Mouse (Mus musculus) right cerebral cortex, postnatal 4 days (tissue): ENCODE measurements around the gene Eno1.
"Not testable (repeated sequence)": the region's sequence is repeated elsewhere in the genome, so short reads cannot be mapped to it uniquely, and the experiment has no call there.

Experiments
- DNase-seq: peaks from one replicate; pipeline ENCODE4 v3.0.0-alpha.2; 2022

The Eno1 gene

GRCm38 (mm10) chr4:150250549-150251422, 14.3 kb downstream of the Eno1 start:
- peak; percentile 52 for DNase-seq

- no peak for DNase-seq
Observed at GRCm38 (mm10) chr4:150254416-150254815, 17.9 kb downstream of the Eno1 start.

- no peak for DNase-seq
Observed at GRCm38 (mm10) chr4:150255181-150255580, 18.7 kb downstream of the Eno1 start.

DNA sequence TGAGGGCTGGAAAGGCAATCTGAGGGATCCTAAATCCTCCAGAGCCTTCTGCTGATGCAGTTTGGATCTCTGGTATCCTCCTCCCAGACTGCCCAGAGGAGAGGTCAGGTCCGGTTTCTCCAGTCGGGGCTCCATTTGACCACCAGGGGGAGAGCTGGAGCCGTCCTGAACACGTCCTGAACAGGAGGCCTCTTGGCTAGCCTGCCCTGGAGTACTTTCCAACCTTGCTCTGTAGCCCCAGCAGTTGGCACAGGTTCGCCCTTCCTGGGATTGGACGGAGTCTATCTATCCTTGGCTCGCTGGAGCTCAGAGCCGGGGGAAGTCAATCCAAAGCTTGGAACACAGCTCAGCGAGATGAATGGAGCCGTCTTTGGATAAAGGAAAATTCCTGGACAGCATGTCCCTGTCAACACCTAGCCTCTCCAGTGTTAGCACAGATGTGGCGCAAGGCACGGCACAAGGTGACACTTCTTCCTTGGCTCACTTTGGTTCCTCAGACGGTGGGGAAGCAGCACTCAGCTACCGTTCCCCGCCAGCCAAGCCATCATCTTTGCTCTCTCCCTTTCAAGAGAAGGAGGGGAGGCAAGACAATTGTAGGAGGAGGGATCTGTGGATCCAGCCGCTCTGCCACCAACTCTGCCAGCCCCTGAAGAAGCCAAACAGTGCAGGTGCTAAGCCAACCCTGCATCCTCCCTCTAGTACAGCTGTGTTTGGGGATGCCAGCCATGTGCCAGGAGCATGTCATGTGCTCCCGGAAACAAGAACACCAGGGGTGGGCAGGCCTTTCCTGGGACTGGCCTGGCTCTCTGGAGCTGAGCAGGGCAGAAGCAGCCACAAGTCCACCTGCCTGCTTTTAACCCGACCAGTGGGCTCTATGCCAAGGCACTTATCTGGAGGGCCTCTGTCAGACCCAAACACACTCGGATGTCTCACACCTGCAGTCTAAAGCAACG, 21.0 kb downstream of the Eno1 start:
- DNase-seq = peak; percentile 78

- DNase-seq = no peak
Observed at GRCm38 (mm10) chr4:150258388-150258787, 21.9 kb downstream of the Eno1 start.

DNA sequence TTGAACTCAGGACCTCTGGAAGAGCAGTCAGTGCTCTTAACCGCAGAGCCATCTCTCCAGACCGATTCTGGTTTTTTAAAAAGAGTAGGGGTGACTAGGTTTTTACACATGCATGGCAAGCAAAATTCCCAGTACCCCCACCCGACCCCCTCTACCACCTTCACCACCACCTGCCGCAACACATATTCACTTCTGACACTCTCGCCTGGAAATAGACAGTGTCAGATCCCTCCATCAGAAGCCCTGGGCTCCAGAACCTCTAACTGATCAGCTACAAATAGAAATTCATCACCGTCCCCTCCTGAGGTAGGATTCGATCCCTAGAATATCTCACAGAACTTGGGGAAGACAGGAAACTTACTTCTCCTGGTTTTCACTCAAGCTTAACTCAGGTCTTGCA, 23.1 kb downstream of the Eno1 start:
- no peak for DNase-seq

DNA sequence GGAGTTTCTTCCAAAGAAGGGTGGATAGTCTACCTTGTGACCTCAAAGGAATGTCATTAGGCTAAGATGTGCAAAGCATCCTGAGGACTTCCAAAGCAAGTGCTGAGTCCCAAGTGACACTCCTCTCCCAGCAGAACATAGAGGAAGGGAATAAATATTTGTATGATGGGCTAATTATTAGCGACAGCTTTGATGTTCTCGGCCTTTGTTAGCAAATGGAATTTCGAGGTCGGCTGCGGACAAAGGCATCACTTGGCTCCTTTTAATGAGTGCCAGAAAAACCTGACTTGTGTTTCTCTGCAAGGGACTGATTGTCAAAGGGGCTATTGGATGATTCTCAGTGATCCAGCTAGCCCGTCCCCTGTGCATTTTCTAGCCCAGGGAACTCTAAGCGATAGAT, 23.6 kb downstream of the Eno1 start:
- DNase-seq = no peak

- no peak for DNase-seq
Observed at GRCm38 (mm10) chr4:150260745-150261144, 24.2 kb downstream of the Eno1 start.

- no peak for DNase-seq
Observed at GRCm38 (mm10) chr4:150262301-150262700, 25.8 kb downstream of the Eno1 start.

DNA sequence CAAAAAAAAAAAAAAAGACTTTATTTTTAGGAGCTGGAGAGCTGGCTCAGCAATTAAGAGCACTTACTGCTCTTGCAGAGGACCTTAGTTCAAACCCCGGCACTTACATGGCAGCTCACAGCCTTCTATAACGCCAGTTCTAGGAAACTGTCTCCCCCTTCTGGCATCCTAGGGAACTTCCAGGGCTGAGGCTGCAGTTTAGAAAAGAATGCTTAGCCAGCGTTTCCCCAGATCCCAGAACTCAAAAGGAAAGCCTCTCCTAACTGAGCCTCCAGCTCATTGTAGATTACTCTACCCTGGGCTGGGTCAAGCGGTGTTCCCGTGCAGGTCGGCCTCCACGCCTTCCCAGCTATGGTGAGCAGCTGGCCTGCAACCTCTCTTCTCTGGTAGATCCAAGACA, 28.4 kb downstream of the Eno1 start:
- no peak for DNase-seq

- DNase-seq = no peak
Observed at GRCm38 (mm10) chr4:150265471-150265870, 28.9 kb downstream of the Eno1 start.

- no peak for DNase-seq
Observed at GRCm38 (mm10) chr4:150266655-150267223, 30.2 kb downstream of the Eno1 start.

GRCm38 (mm10) chr4:150268674-150269653, 32.4 kb downstream of the Eno1 start:
- no peak for DNase-seq

DNA sequence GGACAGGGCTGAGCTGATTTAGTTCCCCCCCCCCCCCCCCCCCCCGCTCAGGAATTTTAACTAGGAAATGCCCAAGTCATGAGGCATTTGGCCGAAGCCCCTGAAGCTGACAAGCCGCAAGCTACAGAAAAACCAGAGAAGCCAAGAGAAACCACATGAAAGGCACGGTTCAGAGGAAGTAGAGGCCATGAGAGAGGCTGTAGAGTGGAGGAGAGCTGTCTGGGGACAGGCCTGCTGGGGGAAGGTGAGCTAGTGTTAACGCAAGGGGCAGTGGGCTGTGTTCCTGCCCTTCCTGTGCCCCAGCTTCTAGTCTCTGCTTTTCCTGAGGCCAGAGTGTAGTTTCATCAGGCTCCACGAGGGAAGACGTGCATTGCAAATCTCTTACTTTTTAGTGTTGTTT, 33.2 kb downstream of the Eno1 start:
- no peak for DNase-seq

- DNase-seq = not testable (repeated sequence)
Observed at GRCm38 (mm10) chr4:150270718-150271117, 34.2 kb downstream of the Eno1 start.

DNA sequence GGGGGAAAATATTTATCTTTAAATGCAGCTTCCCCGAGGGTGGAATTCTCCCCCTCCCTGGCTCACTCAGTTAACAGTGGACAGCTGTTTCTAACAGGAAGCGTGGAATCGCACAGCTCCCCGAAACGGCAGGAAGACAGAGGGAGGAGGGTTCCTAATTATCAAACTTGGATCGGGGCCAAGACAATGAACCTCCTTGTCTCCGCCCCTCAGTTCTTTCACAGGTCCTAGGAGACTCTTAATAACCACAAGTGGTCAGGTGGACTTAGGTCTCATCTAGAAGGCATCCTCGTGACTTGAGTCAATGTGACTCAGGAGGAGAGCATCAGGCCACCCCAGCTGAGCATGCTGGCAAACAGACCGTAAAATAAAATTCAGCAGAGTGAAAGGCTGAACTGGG, 36.2 kb downstream of the Eno1 start:
- no peak for DNase-seq

DNA sequence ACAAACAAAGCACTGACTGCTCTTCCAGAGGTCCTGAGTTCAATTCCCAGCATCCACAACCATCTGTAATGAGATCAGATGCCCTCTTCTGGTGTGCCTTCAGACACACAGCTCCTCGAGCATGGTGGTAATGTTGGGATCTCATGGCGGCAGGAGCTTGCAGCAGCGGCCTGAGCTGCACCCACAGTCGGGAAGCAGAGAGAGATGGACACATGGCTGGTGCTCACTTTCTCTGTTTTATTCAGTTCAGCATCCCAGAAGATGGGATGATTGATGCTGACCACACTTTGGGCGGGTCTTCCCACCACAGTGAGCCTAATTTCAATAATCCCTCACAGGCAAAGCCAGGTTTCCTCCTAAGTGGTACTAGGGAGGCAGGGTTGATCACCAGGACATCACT, 39.0 kb downstream of the Eno1 start:
- DNase-seq = no peak

- DNase-seq = not testable (repeated sequence)
Observed at GRCm38 (mm10) chr4:150279336-150279735, 42.8 kb downstream of the Eno1 start.

DNA sequence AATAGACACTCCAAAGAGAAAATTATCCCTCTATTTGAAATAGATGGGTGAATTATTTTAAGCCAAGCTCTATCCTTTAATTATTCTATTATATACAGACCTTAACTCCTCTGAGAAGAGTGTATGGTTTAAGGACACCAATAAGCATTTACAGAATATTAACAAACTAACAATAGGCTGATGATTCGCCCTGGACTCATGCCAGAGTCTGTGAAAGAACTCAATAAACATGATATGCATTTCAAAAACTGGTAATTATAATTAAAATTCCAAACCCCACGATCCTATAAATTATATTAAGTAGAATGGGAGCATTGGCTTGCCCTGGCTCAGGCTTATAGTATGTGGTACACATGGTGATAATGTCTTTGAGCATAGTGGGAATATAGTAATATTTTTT, 43.5 kb downstream of the Eno1 start:
- no peak for DNase-seq

- no peak for DNase-seq
Observed at GRCm38 (mm10) chr4:150280459-150280858, 43.9 kb downstream of the Eno1 start.

- DNase-seq = peak; percentile 98
Observed at GRCm38 (mm10) chr4:150281018-150281761, 44.7 kb downstream of the Eno1 start, which contains the start of gene Rere. Gene Rere (plus strand): TSS chr4:150281646.
